ENCODE assay signal across 15 mouse cellular contexts in genomic region chr10:77187427-77187826, GRCm38 (mm10). TPM values are rescaled to one million over a fixed set of nuclear protein-coding genes. Genes with fewer than 3 reads are reported as not detected.
"Had no signal": no experiment of that assay in that cellular context is flagged by ENCODE, and none has a peak within 500 bp of the region (broad histone marks: within the 10 kb centered on the region; RNA-seq: fewer than 3 reads in every experiment).

No protein-coding gene starts in this region.

- H3K4me1 ChIP-seq: liver, embryonic 15.5 days had no signal

- ATAC-seq: midbrain, embryonic 15.5 days had no signal

- H3K9ac ChIP-seq: limb, embryonic 15.5 days; liver, embryonic 15.5 days; lung, embryonic 14.5 days; midbrain, embryonic 15.5 days; neural tube, embryonic 12.5 days had no signal

- H3K27me3 ChIP-seq: limb, embryonic 15.5 days; midbrain, embryonic 15.5 days; neural tube, embryonic 12.5 days had no signal

- H3K9me3 ChIP-seq: limb, embryonic 15.5 days; liver, embryonic 15.5 days; midbrain, embryonic 15.5 days; neural tube, embryonic 12.5 days had no signal

- H3K27ac ChIP-seq: limb, embryonic 15.5 days; liver, embryonic 15.5 days; midbrain, embryonic 15.5 days; neural tube, embryonic 12.5 days; stomach, postnatal 0 days had no signal

- H3K4me3 ChIP-seq: limb, embryonic 15.5 days; liver, embryonic 15.5 days; megakaryocyte, embryonic 14.5 days; midbrain, embryonic 15.5 days; neural tube, embryonic 12.5 days had no signal

- H3K36me3 ChIP-seq: limb, embryonic 15.5 days; liver, embryonic 15.5 days; midbrain, embryonic 15.5 days; neural tube, embryonic 12.5 days had no signal

- H3K4me2 ChIP-seq: limb, embryonic 15.5 days; liver, embryonic 15.5 days; lung, embryonic 14.5 days; midbrain, embryonic 11.5 days; midbrain, embryonic 15.5 days; neural tube, embryonic 12.5 days had no signal

- DNase-seq: kidney, postnatal 36 days; layer of hippocampus, adult 9-11 months; layer of hippocampus, postnatal 36 days; lung, embryonic 14.5 days; lung, postnatal 10 days; lung, postnatal 4 days had no signal

RNA-seq across cellular contexts. Expression of gene Col18a1, which starts 21.1 kb away (rescaled TPM):
- total RNA-seq: monocyte, adult 5-6 weeks; neutrophil, adult 5-6 weeks had no signal
